Mouse (Mus musculus) A20 (cell line): Measurements from ENCODE around the gene Zfp467.

Experiments used
- DNase-seq: peaks from one replicate; pipeline ENCODE4 v3.0.0-alpha.2; 2011; ENCODE audit warnings: low read depth, low spot score

Gene Zfp467

DNA sequence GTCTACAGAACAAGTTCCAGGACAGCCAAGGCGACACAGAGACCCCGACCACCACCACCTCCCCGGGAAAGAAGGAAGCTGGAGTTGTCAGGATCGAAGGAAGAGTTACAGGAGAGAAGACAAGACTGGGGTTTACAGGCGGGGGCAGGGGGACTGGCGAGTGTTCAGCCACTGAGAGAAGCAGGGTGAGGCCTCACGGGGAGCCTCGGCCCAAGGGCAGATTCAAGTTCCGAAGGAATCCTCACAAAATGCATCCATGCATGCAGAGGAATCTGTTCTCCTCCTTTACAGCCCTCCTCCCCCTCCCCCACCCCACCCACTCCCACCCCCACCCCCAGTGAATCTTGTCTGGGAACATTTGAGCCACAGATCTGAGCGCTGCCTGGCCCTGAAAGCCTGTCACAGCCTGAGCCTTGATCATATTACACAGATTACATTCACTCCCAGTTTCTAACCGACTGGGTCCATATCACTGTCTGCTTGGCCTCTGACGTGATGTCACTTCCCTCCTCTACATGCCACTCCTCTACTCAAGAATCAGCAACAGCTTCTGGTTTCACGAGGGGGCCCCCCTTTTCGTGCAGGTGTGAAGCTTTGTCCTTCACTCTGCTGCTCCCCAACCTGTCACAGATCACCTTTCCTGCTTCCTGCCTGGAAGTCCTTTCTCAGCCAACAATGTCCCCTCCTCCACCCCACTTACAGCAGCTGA lies 5.2 kb downstream of the Zfp467 start:
- peak; percentile 73 for DNase-seq

DNA sequence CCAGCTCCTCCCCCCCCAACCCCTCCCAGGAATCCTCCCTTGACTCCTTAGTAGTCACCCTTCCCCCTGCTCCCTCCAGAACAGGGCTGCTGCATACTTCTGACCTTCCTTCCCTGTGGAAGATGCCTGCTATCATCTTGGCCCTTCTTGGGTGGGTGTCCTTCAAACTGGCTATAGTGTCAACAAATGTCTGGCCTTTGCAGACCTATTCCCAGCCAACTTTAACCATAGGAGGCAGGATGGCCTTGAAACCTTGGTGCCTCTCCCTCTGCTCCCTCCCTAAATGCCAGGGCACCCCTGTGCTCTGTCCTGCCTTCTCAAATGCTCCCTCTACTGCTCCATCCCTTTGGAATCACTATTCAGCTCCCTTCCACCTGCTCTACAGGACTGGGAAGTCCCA lies 6.0 kb downstream of the Zfp467 start:
- DNase-seq, result no peak

DNA sequence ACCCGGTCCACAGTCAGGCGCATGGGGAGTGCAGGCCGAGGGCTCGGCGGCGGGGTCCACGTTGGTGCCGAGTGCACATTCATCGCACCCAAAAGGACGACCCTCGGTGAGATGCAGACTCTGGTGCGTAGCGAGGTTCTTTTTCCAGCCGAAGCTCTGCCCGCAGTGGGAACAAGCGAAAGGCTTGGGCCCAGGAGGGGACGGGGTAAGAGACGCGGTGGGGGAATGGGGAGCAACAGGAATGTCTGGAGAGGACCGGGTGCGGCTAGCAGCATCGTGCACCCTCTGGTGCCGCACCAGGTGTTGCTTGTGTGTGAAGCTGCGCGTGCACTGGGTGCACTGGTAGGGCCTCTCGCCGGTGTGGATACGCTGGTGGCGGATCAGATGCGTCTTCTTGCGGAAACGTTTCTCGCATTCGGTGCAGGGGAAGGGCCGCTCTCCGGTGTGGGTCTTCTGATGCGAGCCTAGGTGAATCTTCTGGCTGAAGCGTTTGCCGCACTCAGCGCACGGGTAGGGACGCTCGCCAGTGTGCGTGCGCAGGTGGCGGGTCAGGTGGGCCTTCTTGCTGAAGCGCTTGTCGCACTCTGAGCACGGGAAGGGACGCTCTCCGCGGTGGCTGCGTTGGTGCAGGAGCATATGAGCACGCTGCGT lies 7.0 kb downstream of the Zfp467 start:
- DNase-seq, result no peak

DNA sequence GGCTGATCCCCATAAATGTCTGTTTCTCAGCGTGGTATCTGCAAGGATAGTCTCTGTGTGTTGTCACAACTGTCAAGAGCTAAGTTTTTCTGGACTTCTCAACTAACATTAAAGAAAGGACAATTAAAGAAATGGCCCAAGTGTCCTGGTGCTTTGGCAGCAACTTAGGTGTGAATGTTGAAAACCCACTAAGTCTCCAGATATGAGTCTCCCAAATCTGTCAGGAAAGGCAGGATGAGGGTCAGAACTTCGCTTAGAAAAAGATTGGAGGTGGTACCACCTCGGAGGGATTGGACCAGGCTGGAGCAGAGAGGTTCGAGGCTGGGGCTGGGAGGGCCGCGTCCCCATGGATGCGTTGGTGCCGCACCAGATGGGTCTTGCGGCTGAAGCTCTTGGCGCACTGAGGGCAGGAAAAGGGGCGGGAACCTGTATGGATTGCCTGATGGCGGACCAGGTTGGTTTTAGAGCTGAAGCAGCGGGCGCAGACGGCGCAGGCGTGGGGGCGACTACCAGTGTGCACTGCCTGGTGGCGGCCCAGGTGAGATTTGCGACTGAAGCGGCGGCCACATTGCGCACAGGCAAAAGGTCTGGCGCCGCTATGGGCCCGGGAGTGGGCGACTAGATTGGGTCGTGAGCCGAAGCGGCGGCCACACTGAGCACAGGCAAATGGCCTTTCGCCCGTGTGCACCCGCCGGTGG lies 7.8 kb downstream of the Zfp467 start:
- DNase-seq, result no peak

DNA sequence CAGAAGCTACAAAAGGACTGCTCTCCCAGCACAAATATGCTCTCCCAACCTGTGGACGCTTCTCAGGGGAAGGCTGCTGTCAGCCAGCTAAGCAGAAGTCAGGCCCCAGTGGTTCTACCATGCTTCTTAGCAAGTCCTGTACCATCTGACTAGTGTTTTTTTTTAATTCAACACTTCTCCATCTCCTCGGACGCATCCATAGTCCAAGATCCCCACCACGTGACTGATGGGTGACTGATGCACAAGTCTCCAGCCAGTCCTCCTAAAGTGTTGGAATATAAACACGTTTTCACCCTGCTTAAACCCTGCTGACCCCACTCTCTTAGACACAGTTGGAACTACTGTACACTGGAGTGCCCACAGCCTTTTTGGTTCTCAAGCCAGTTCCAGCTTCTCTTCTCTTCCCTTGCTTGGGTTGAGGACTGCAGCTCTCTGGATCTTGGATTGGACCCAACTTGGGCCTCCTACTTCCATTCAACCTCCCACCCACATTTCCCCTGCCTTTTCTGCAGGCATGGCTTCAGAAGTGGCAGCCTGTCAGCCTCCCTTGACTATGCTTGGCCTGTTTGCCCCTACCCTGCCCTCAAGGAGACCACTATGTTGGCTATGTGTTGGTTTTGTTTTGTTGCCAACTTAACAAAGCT lies 9.8 kb downstream of the Zfp467 start:
- DNase-seq, result no peak

DNA sequence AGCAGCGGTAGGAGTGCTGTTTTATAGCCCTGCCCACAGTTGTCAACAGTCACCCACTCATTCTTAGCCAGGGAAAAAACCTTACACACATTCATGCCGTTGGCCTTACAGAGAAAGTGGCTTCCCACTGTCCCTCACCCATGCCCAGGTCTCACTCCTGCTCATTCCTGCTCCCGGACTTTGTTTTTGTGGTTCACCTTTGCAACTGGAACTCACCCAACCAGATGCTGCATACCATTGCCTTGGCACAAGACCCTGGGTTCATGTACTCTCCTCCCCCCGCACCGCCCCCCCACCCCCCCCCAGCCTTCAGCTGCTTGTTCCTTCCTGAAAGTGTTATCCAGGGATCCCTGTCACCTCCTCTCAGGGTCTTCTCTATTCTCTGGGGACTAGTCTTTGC lies 10.5 kb downstream of the Zfp467 start:
- DNase-seq, result no peak

DNA sequence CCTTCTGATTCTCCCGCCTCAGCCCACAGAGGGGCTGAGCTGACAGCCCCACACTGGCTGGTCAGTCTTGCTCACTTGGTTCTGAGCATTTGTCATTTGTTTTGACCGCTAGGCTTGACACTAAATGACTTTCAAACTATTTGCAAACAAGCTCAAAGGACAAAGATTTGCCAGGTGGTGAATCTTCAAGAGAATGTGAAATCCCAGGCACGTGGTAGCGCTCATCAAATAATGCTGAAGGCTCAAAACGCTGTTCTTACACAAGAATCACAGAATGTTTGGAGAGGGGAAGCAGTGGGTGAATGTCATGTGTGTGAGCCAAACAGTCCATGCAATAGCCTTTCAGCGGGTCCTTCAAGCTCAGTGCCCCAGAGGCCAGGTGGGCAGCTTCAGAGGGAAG lies 11.0 kb downstream of the Zfp467 start:
- DNase-seq, result no peak

DNA sequence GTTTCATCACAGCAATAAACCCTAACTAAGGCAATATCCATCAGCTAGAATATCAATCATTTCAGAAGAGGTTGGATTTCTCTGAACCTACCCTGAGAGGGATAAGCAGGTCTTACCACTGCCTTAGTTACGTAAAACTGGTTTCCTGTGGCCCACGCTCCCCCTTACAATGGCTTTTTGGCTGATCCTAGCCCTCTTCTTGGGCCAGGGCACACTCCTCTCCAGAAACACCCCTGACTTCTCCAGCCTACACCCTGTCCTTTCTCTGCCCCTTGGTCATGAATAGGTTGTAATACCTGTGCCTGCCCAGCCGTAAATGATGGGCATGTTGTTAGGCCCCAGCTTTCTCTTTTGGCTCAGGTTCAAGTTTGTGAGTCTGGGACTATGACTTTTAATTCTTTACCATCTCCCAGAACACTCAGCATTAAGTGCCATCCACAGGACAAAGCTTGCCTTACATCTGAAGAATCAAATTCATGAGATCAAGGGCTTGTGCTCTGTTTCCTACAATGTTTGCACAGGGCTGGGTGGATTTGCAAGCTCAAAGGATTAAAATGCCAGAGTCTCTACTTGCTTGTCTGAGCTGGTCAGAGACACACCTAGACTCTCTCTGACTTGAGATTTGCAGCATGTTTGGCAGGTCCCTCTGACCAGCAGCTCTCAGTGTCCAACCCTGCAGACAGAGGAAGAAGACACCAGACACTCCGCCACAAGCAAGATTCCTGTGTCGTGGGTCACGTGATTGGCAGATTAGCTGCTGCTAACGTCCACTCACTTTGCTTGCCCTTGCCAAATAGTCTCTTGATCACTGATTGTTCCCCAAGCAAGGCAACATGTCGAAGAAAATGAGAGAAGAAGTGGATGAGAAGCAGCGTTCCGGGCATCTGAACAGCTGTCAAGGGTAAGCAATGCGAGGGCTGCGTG lies 12.5 kb downstream of the Zfp467 start:
- DNase-seq, result no peak

DNA sequence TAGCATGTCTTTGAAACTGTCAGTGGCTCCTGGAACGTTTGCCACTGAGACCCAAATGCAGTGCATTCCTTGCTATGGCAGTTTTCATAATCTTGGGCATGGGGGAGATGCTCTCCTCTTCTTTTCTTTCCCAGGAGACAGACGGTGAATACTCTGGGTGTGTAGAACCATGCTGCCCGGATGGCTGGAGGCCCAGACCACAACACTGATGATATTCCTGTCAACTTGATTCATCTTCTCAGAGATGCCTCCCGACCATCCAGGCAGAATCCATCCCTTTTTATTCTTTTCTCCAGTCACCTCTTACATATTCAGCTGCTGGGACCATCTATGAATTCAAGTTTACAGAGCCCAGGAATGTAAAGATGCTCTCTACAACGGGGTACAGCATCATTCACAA lies 14.9 kb downstream of the Zfp467 start:
- no peak for DNase-seq

DNA sequence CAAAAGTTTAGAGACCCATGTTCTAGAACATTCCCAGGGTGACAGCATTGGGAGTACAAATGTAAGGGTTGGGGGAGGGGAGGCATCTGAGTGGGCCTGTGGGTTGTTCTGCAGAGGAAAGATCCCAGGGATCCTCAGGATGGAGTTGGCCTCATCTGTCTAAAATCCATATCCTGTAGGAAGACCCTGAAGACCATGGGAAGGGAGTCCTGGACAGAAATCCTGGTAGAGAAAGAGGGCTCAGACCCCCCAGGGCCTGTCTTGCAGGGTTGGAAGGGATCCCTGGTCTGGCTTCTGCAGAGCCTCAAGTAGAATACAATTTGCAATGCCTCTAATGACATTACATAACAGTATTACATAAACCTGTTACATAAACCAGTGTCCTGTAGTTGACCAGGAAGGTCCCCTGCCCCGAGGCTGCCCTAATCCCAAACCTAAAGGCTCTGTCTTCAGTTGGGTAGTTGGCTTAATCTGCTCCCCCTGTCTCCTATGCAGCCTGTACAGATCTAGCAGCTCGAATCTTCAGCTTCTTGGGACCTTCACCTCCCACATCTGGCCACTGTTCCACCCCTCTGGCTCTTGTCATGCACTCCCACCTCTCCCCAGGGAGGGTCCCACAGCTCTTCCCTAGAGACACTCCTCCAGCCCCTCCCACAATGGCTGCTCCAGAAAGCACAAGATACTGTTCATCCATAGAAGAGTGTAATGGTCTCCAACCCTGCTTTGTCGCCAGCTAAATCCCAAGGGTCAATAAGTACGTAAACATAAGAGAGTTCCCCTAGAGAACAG lies 16.7 kb downstream of the Zfp467 start:
- DNase-seq, result no peak

DNA sequence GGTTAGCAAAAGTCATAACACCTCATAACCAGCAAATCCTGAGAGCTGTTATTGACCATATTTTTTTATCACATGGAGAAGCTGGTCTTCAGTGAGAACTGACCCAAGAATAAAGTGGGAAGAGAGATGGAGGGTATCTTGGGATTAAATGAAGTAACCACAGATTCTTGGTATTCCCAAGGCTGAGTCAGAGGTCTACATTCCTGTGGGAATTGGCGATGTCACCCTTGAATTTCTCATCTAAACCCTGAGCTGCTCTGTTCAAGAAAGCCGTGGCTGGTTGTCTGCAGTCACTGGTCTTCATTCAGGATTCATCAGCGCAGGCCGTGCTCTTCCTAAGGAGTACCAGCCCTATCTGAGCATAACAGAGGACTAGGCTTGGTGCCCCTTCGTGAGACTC lies 18.7 kb downstream of the Zfp467 start:
- DNase-seq, result no peak

DNA sequence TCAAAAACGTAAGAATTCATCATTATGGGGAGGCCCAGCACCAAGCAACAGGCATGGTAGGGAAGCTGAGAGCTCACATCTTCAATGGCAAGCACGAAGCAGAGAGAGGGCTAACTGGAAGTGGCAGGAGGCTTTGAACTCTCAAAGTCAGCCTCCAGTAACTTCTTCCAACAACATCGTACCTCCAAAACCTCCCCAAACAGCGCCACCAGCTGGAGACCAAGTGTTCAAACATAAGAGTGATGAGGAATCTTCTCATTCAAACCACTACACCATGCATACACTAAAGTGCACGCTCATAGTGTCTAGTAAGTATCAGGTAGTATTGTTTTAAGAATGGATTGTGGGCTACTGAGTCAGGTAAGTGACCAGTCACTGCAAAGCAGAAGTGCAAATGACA lies 21.6 kb downstream of the Zfp467 start:
- no peak for DNase-seq

DNA sequence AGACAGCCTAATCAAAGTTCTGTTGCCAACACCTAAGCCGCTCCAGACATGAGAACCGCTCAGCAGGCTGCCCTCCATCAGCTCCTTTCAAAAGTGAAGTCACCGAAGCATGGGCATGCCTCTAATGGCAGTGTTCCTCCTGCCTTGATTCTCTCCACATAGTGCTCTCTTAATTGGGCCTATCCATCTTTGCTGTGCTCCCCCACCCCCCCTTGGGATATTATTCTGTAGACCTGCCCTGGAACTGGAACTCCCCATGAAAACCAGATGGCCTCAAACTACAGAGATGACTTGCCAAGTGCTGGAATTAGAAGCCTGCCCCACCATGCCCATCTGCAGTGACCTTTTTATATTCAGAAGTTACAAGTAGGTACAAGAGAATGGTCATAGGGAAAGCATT lies 22.3 kb downstream of the Zfp467 start:
- DNase-seq, result no peak

DNA sequence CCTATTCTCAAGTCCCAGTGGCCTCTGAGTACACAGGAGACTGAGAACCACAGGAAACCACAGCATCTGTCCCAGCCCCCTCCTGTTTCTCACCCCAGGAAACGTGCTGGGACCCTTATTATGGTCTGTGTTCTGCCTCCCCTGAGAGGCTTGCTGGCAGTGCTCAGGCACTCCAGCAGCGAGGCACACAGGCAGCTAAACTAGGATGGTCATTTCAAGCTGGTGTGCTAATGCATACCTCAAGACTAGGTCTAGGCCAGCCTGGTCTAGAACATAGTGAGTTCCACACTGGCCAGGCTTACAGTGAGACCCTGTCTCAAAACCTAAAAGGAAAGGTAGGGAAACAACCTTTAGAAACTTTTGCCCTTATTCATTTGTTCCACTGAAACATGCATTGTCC lies 25.0 kb downstream of the Zfp467 start:
- DNase-seq, result no peak

DNA sequence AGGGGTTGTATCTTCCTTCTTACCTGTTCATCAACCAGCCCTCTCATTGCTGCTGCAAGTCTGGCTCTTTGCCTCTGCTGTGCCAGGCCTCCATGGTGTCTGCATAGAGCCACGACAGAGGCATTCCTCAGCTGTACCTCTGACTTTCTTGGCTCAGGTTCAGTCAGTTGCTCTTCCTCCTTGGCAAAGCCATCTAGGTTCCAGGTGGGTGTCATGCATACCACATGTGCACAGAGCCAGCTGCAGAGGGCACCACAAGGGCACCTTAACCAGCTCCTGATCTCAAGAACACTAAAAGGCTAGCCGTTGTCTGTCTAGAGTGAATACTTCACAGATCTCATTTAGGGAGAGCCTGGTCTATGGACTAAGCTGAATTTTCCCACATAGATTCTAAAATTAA lies 29.1 kb downstream of the Zfp467 start:
- DNase-seq, result no peak

DNA sequence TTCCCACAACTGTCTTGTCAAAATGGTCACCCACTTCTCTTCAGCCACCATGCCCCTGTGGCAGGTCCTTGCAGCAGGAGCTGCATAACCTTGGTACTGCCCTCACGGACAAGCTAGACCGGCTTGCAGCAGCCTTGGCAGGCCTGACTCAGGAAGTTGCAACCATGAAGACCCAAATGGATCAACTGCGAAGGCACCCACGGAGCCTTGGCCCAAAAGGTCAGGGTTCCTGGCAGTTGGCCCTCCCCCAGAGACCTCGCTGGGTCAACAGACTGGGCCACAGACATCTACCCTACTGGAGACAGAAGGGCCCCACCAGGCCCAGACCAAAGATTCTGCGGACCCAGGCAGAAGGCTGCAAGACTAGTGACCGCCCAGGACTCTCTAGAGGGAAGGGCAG lies 30.0 kb downstream of the Zfp467 start:
- DNase-seq, result no peak

DNA sequence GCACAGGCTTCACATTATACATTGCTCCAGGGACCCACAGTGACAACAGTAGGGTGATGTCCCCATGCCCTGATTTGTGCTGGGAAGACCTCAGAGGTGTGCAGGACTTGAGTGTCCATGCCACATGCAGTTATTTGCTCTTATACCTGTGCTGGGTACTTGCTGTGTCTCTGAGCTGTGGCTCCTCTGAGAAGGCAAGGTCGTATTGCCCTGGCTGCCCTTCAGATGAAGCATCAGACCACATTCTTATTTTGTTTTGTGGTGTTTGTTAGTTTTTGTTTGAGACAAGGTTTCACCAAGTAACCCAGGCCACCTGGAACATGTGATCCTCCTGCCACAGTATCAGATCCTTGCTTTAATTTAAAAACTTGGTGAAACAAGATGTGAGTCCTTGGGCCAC lies 30.7 kb downstream of the Zfp467 start:
- no peak for DNase-seq

DNA sequence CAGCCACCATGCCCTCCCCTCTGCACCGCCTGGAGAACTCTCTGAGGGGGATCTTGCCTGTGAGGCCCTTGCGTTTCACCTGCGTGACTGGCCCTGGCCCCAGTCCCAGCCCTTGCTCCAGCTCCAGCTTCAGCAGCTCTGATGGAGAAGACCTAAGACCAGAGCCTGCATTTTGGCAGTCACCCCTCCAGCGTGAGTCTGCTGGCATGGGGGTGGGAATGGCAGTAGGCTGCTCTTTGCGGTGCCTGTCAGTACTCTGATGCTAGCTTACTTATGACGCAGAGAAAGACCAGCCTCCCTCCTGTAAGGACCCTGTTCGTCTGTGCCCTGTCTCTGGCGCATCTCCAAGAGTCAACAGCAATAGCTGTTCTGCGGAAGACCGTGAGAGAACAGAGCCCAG lies 32.5 kb downstream of the Zfp467 start:
- no peak for DNase-seq

DNA sequence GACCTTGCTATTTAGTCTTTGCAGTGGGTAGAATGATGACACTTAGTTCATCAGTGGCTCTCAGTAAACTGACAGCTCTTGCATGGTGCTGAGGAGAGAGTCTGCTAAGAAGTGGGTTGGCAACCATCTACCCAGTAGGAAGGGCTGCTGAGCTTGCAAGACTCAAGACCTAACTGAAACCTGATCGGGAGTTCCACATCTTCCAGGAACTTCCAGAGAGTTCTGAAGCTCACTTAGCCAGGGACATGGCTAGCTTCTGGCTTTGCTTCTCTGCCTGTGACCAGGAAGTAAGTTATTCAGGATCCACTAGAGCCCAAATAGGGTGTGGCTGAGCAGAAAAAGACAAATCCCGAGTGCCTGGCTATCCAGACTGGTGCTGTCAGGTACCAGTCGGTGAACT lies 33.0 kb downstream of the Zfp467 start:
- DNase-seq, result no peak

DNA sequence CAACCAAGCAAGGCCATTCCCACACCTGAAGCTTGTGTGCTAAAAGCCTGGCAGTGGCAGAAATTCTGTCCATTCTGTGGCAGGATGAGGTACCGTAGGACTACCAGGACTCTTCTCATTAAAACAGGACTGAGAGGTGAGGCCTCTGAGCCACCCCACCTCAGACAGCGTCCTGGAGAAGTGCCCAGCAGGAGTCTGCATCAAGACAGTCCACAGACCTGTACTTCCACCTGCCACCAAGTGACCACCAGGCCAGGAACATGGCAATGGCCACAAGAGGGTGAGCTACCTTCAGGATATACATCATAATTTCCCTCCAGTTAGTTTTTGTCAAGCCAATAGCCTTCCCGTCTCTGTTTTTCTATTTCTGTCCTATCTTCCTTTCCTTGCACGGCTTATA lies 33.5 kb downstream of the Zfp467 start:
- DNase-seq, result no peak
